ENCODE assay signal across 8 mouse cellular contexts in the genomic region with DNA sequence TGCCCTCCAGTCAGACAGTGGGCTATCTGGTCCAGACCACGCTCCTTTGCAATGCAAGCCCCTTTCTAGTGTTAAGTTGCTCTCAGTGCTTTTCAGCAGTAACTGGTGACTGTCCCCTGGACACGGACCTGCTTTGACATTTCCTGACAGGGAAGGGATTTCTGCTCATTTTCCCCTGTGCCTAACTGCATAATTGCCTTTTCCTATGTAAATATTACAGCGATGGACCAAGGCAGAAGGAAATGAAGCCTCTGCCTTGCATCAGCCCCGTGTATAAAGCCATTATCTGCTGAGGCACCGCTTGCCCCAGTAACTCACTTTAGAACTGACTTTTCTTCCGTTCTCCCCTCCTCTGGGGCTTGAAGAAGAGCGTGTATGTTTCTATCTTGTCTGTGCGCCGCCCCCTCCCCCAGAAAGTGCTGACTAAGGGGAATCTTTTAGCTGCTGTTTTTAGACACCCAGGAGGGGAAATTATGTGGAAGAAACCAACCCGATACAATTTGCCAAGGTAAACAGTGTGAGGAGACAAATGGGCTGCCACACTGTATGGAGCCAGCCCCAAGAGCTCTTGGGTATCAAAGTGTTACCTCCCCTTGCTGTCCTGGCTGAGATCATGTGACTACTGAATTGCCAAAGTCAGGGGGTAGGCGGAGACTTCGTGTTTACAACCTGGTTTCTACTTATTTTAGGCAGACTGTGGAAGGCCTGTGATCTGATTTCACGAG. TPM values are rescaled to one million over a fixed set of nuclear protein-coding genes. Genes with fewer than 3 reads are reported as not detected.
A peak's percentile ranks its signal among the peaks of the same experiment; 100 is the strongest.
DNase-seq lines count a peak whose midpoint lies in the region; ATAC-seq and TF ChIP-seq lines count a peak whose summit lies in the region.

No protein-coding gene starts in this region.

- H3K4me3 ChIP-seq in forebrain, embryonic 13.5 days = no peak overlapping the region
- H3K4me3 ChIP-seq in forebrain, postnatal 0 days (ENCODE audit: low read depth, low read length) = no peak overlapping the region
- H3K4me3 ChIP-seq in embryonic facial prominence, embryonic 12.5 days = no peak overlapping the region
- H3K4me3 ChIP-seq in liver, embryonic 11.5 days (ENCODE audit: low read depth, low read length) = no peak overlapping the region

- no peak for TF ChIP-seq CTCF in forebrain, postnatal 0 days (IDR thresholded peaks at IDR 0.05; ENCODE audit: low read depth)

- peaks cover 34% of the 10 kb centered on the region for H3K4me1 ChIP-seq in forebrain, embryonic 13.5 days
- H3K4me1 ChIP-seq in forebrain, postnatal 0 days (ENCODE audit: insufficient read depth) = peaks cover 9% of the 10 kb centered on the region; the same call in 1 of the 2 replicates
- H3K4me1 ChIP-seq in embryonic facial prominence, embryonic 12.5 days = peaks cover 26% of the 10 kb centered on the region
- H3K4me1 ChIP-seq in liver, embryonic 11.5 days (replicated peaks; ENCODE audit: control insufficient read depth, insufficient read depth, low read length) = peaks cover 25% of the 10 kb centered on the region

- no peak overlapping the region for H3K9ac ChIP-seq in forebrain, embryonic 13.5 days
- no peak overlapping the region for H3K9ac ChIP-seq in forebrain, postnatal 0 days
- no peak overlapping the region for H3K9ac ChIP-seq in embryonic facial prominence, embryonic 12.5 days
- H3K9ac ChIP-seq in liver, embryonic 11.5 days (ENCODE audit: low read depth, low read length) = no peak overlapping the region

- no peaks in the 10 kb centered on the region for H3K36me3 ChIP-seq in forebrain, embryonic 13.5 days (ENCODE audit: poor library complexity, severe bottlenecking)
- no peaks in the 10 kb centered on the region for H3K36me3 ChIP-seq in forebrain, postnatal 0 days (ENCODE audit: insufficient read depth)
- no peaks in the 10 kb centered on the region for H3K36me3 ChIP-seq in embryonic facial prominence, embryonic 12.5 days
- no peaks in the 10 kb centered on the region for H3K36me3 ChIP-seq in liver, embryonic 11.5 days (ENCODE audit: control insufficient read depth, insufficient read depth, low read length)

- H3K27ac ChIP-seq in forebrain, embryonic 13.5 days = no peak overlapping the region
- H3K27ac ChIP-seq in forebrain, postnatal 0 days (ENCODE audit: low read depth, low read length) = no peak overlapping the region
- no peak overlapping the region for H3K27ac ChIP-seq in embryonic facial prominence, embryonic 12.5 days
- H3K27ac ChIP-seq in liver, embryonic 11.5 days (ENCODE audit: low read depth, low read length) = no peak overlapping the region

- no peak for DNase-seq in forebrain, postnatal 0 days
- peak; percentile 35 for DNase-seq in 416B (ENCODE audit: low read depth)
- DNase-seq in liver, embryonic 11.5 days (ENCODE audit: low spot score) = peak; percentile 33
- no peak for DNase-seq in frontal cortex, postnatal 10 days (ENCODE audit: low spot score in 2 of 2)
- DNase-seq in frontal cortex, postnatal 36 days (ENCODE audit: low spot score in 2 of 2) = no peak
- DNase-seq in kidney, adult 9 months = no peak

- no peaks in the 10 kb centered on the region for H3K9me3 ChIP-seq in forebrain, embryonic 13.5 days (replicated peaks)
- no peaks in the 10 kb centered on the region for H3K9me3 ChIP-seq in forebrain, postnatal 0 days (ENCODE audit: low read length)
- H3K9me3 ChIP-seq in embryonic facial prominence, embryonic 12.5 days = no peaks in the 10 kb centered on the region
- no peaks in the 10 kb centered on the region for H3K9me3 ChIP-seq in liver, embryonic 11.5 days (ENCODE audit: control insufficient read depth, low read length)

- peak overlapping the region; percentile 100; the same call in 1 of the 2 replicates for H3K4me2 ChIP-seq in forebrain, embryonic 13.5 days
- no peak overlapping the region for H3K4me2 ChIP-seq in forebrain, postnatal 0 days (ENCODE audit: low read depth)
- H3K4me2 ChIP-seq in embryonic facial prominence, embryonic 12.5 days (replicated peaks) = peak overlapping the region; percentile 96; the same call in 1 of the 2 replicates
- H3K4me2 ChIP-seq in liver, embryonic 11.5 days = peak overlapping the region; percentile 78

- 14% methylated on average over 13 of the region's 13 CpGs for WGBS in forebrain, embryonic 13.5 days
- WGBS in forebrain, postnatal 0 days = 16% methylated on average over 13 of the region's 13 CpGs
- WGBS in embryonic facial prominence, embryonic 12.5 days = 6% methylated on average over 13 of the region's 13 CpGs
- WGBS in liver, embryonic 11.5 days = 7% methylated on average over 13 of the region's 13 CpGs

- H3K27me3 ChIP-seq in forebrain, embryonic 13.5 days = peaks cover 66% of the 10 kb centered on the region
- peaks cover 21% of the 10 kb centered on the region for H3K27me3 ChIP-seq in forebrain, postnatal 0 days (ENCODE audit: insufficient read depth, low read length)
- peaks cover 56% of the 10 kb centered on the region for H3K27me3 ChIP-seq in embryonic facial prominence, embryonic 12.5 days
- H3K27me3 ChIP-seq in liver, embryonic 11.5 days (replicated peaks; ENCODE audit: control insufficient read depth, insufficient read depth, low read length) = peaks cover 58% of the 10 kb centered on the region

- no peak for ATAC-seq in forebrain, embryonic 13.5 days
- ATAC-seq in forebrain, postnatal 0 days = no peak
- ATAC-seq in embryonic facial prominence, embryonic 12.5 days (ENCODE audit: insufficient number of reproducible peaks, insufficient read depth, low FRiP score, low TSS enrichment) = no peak
- ATAC-seq in liver, embryonic 11.5 days (replicated peaks; ENCODE audit: low FRiP score) = no peak

RNA-seq across cellular contexts. Expression of a gene that starts 4.4 kb away (rescaled TPM):
- 1.1 TPM in 2 replicates for polyA plus RNA-seq in forebrain, embryonic 13.5 days (2015; fragmentation: Nextera tagmentation; extraction: Ambion mirVana)
- total RNA-seq in forebrain, postnatal 0 days (2014; rRNA removed) = 9.1 and 17.3 TPM in 2 replicates
- 1.7 and 2.6 TPM in 2 replicates for polyA plus RNA-seq in forebrain, postnatal 0 days (2015; fragmentation: Nextera tagmentation; extraction: Ambion mirVana)
- 2.2 and 2.3 TPM in 2 replicates for polyA plus RNA-seq in embryonic facial prominence, embryonic 12.5 days (2016; fragmentation: Nextera tagmentation; extraction: Ambion mirVana)
- polyA plus RNA-seq in liver, embryonic 11.5 days (2014; fragmentation: Nextera tagmentation; extraction: Ambion mirVana) = 0.11 and 0.42 TPM in 2 replicates

Comparison
In these comparisons a context has a peak if more than half of its experiments do, and no peak if none do; other contexts are left out.
1. DNase-seq: peak in 416B (single experiment) and liver, embryonic 11.5 days (single experiment); none in forebrain, postnatal 0 days (single experiment), frontal cortex, postnatal 10 days (0 of 2), frontal cortex, postnatal 36 days (0 of 2) and kidney, adult 9 months (single experiment).